Mouse (Mus musculus): ENCODE measurements around the gene C87977.
"Not testable (repeated sequence)": the region's sequence is repeated elsewhere in the genome, so short reads cannot be mapped to it uniquely, and the experiment has no call there.

Gene C87977

GRCm38 (mm10) chr4:144213218-144213617 lies at the start of gene C87977:
Gene C87977, minus strand, starts transcription at chr4:144213318.
- not testable (repeated sequence) for DNase-seq (ENCODE audit: low read depth in 1 of 2, low spot score in 2 of 2)

- not testable (repeated sequence) for DNase-seq (ENCODE audit: low read depth in 1 of 2, low spot score in 2 of 2)
These were observed 41.6 kb upstream of the C87977 start for GRCm38 (mm10) chr4:144254768-144255167.

- no peak for DNase-seq (ENCODE audit: low read depth in 1 of 2, low spot score in 2 of 2)
These were observed 22.7 kb downstream of the C87977 start, which contains the start of gene Oog2 for GRCm38 (mm10) chr4:144190419-144190818. Gene Oog2, plus strand, starts transcription at chr4:144190719.

GRCm38 (mm10) chr4:144162563-144162962 lies 50.6 kb downstream of the C87977 start, which contains the start of gene Oog3:
Gene Oog3, minus strand, starts transcription at chr4:144162663.
- DNase-seq (ENCODE audit: low read depth in 1 of 2, low spot score in 2 of 2) = no peak
